Mouse (Mus musculus): ENCODE results near the gene Osbpl8.

- TF ChIP-seq GATA1 (IDR thresholded peaks at IDR 0.05; ENCODE audit: borderline replicate concordance, low read length) (no peak), CTCF (IDR thresholded peaks at IDR 0.05; ENCODE audit: low read depth, low read length) (no peak)
These were observed 39.5 kb downstream of the Osbpl8 start for GRCm38 (mm10) chr10:111204089-111204488.

All from G1E (cell line).